Mouse (Mus musculus) hindbrain, embryonic 13.5 days (tissue): ENCODE results near the gene Lmod1. TPM values are rescaled to one million over a fixed set of nuclear protein-coding genes. Genes with fewer than 3 reads are reported as not detected.

ENCODE experiments used
- ATAC-seq: fragments of 200-750 bp; cut with Nextera tagmentation; 2 replicates; pipeline ENCODE4 v1.8.0; 2017; ENCODE audit warnings: moderate TSS enrichment; ENCODE audit not compliant: low FRiP score
- H3K27ac ChIP-seq: fragments of 300-500 bp; sonication (generic); 2 replicates; pipeline ENCODE4 v1.5.1; 2015; ENCODE audit warnings: inconsistent platforms, mild to moderate bottlenecking, moderate library complexity
- H3K27me3 ChIP-seq: fragments of 300-500 bp; sonication (generic); 2 replicates; pipeline ENCODE4 v1.6.1; 2015; ENCODE audit warnings: mild to moderate bottlenecking, inconsistent platforms
- H3K36me3 ChIP-seq: fragments of 300-500 bp; sonication (generic); 2 replicates; pipeline ENCODE4 v1.6.1; 2015; ENCODE audit warnings: mild to moderate bottlenecking, inconsistent platforms
- H3K4me1 ChIP-seq: fragments of 300-500 bp; sonication (generic); replicated peaks from 2 replicates; pipeline ENCODE4 v1.6.1; 2015; ENCODE audit warnings: inconsistent platforms
- H3K4me2 ChIP-seq: fragments of 300-500 bp; sonication (generic); 2 replicates; pipeline ENCODE4 v1.6.1; 2015; ENCODE audit warnings: inconsistent platforms, mild to moderate bottlenecking, moderate library complexity
- H3K4me3 ChIP-seq: fragments of 300-500 bp; sonication (generic); 2 replicates; pipeline ENCODE4 v1.5.1; 2015; ENCODE audit warnings: mild to moderate bottlenecking, inconsistent platforms
- H3K9ac ChIP-seq: fragments of 300-500 bp; sonication (generic); 2 replicates; pipeline ENCODE4 v1.6.1; 2015; ENCODE audit warnings: mild to moderate bottlenecking, inconsistent platforms
- H3K9me3 ChIP-seq: fragments of 300-500 bp; sonication (generic); 2 replicates; pipeline ENCODE4 v1.6.1; 2016; ENCODE audit warnings: inconsistent platforms
- WGBS: fragments of 180-500 bp; shearing (Covaris S2); methylation state at CpG from one replicate; pipeline ENCODE4 v1.1.7; 2015; 5-methylcytosine and 5-hydroxymethylcytosine counted together
- polyA plus RNA-seq: library from polyadenylated mRNA; unstranded; fragments of >200 nt; fragmentation: Nextera tagmentation; extraction: Ambion mirVana; gene quantifications from 2 replicates; pipeline ENCODE4 v1.2.1, GENCODE M21; 2015

Gene Lmod1
- polyA plus RNA-seq, 1 experiment from 2014 or later, result 0.29 TPM

- Histone ChIP-seq H3K27ac (no peak overlapping the region), H3K4me1 (peaks cover 25% of the 10 kb centered on the region), H3K36me3 (no peaks in the 10 kb centered on the region), H3K9me3 (no peaks in the 10 kb centered on the region), H3K4me2 (no peak overlapping the region), H3K4me3 (no peak overlapping the region), H3K9ac (no peak overlapping the region), H3K27me3 (no peaks in the 10 kb centered on the region)
- no peak for ATAC-seq
- WGBS, result 85% methylated on average over 7 of the region's 7 CpGs
Measured at GRCm38 (mm10) chr1:135367005-135367404, 42.4 kb downstream of the Lmod1 start.

GRCm38 (mm10) chr1:135367595-135367994 is 43.0 kb downstream of the Lmod1 start:
- no peak for ATAC-seq
- 76% methylated on average over 8 of the region's 8 CpGs for WGBS
- no peaks in the 10 kb centered on the region for H3K9me3 ChIP-seq
- H3K27ac ChIP-seq, result no peak overlapping the region
- H3K36me3 ChIP-seq, result no peaks in the 10 kb centered on the region
- no peak overlapping the region for H3K4me2 ChIP-seq
- no peak overlapping the region for H3K4me3 ChIP-seq
- H3K4me1 ChIP-seq, result peaks cover 31% of the 10 kb centered on the region
- H3K9ac ChIP-seq, result no peak overlapping the region
- no peaks in the 10 kb centered on the region for H3K27me3 ChIP-seq

GRCm38 (mm10) chr1:135368245-135368644 is 43.6 kb downstream of the Lmod1 start:
- Histone ChIP-seq H3K4me2 (peak overlapping the region; percentile 77), H3K4me1 (peaks cover 38% of the 10 kb centered on the region), H3K9ac (peak overlapping the region; percentile 76), H3K27ac (no peak overlapping the region), H3K4me3 (peak overlapping the region; percentile 43), H3K27me3 (no peaks in the 10 kb centered on the region), H3K9me3 (no peaks in the 10 kb centered on the region), H3K36me3 (no peaks in the 10 kb centered on the region)
- WGBS, result 1% methylated on average over 20 of the region's 20 CpGs
- peak; percentile 61 for ATAC-seq

GRCm38 (mm10) chr1:135368982-135369381 is 44.4 kb downstream of the Lmod1 start:
- Histone ChIP-seq H3K27ac (no peak overlapping the region), H3K4me3 (peak overlapping the region; percentile 43), H3K9me3 (no peaks in the 10 kb centered on the region), H3K36me3 (no peaks in the 10 kb centered on the region), H3K9ac (peak overlapping the region; percentile 76; the same call in 1 of the 2 replicates), H3K27me3 (no peaks in the 10 kb centered on the region), H3K4me1 (peaks cover 44% of the 10 kb centered on the region), H3K4me2 (peak overlapping the region; percentile 77)
- no peak for ATAC-seq
- WGBS, result 10% methylated on average over 14 of the region's 14 CpGs

- no peak overlapping the region for H3K9ac ChIP-seq
- H3K4me2 ChIP-seq, result peak overlapping the region; percentile 77; the same call in 1 of the 2 replicates
- 78% methylated on average over 5 of the region's 5 CpGs for WGBS
- no peaks in the 10 kb centered on the region for H3K27me3 ChIP-seq
- no peak for ATAC-seq
- H3K4me1 ChIP-seq, result peaks cover 48% of the 10 kb centered on the region
- H3K9me3 ChIP-seq, result no peaks in the 10 kb centered on the region
- H3K36me3 ChIP-seq, result no peaks in the 10 kb centered on the region
- H3K27ac ChIP-seq, result no peak overlapping the region
- H3K4me3 ChIP-seq, result no peak overlapping the region
Measured at GRCm38 (mm10) chr1:135369415-135369814, 44.8 kb downstream of the Lmod1 start.

- H3K36me3 ChIP-seq, result no peaks in the 10 kb centered on the region
- WGBS, result 69% methylated on average over 4 of the region's 4 CpGs
- no peak for ATAC-seq
- no peaks in the 10 kb centered on the region for H3K9me3 ChIP-seq
- H3K9ac ChIP-seq, result peak overlapping the region; percentile 58; the same call in 1 of the 2 replicates
- H3K27ac ChIP-seq, result no peak overlapping the region
- H3K4me3 ChIP-seq, result peak overlapping the region; percentile 28
- no peaks in the 10 kb centered on the region for H3K27me3 ChIP-seq
- H3K4me2 ChIP-seq, result peak overlapping the region; percentile 84
- peaks cover 53% of the 10 kb centered on the region for H3K4me1 ChIP-seq
Measured at GRCm38 (mm10) chr1:135373171-135373677, 48.6 kb downstream of the Lmod1 start.

GRCm38 (mm10) chr1:135374175-135374867 is 49.7 kb downstream of the Lmod1 start:
- Histone ChIP-seq H3K9me3 (no peaks in the 10 kb centered on the region), H3K27me3 (no peaks in the 10 kb centered on the region), H3K4me3 (peak overlapping the region; percentile 74), H3K4me2 (peak overlapping the region; percentile 84), H3K27ac (peak overlapping the region; percentile 81), H3K9ac (peak overlapping the region; percentile 92), H3K36me3 (no peaks in the 10 kb centered on the region), H3K4me1 (peaks cover 42% of the 10 kb centered on the region)
- ATAC-seq, result peak; percentile 11; the same call in 1 of the 2 replicates
- WGBS, result 2% methylated on average over 19 of the region's 19 CpGs

- ATAC-seq, result peak; percentile 90
- 2% methylated on average over 31 of the region's 38 CpGs for WGBS
Measured at GRCm38 (mm10) chr1:135374868-135375581, 50.4 kb downstream of the Lmod1 start, which contains the start of gene Shisa4. Gene Shisa4 (minus strand): TSS chr1:135375237.

GRCm38 (mm10) chr1:135378576-135378975 is 54.0 kb downstream of the Lmod1 start:
- Histone ChIP-seq H3K4me1 (peaks cover 26% of the 10 kb centered on the region), H3K4me2 (no peak overlapping the region), H3K36me3 (peaks cover 18% of the 10 kb centered on the region), H3K9ac (no peak overlapping the region), H3K27ac (no peak overlapping the region), H3K4me3 (no peak overlapping the region), H3K27me3 (no peaks in the 10 kb centered on the region), H3K9me3 (no peaks in the 10 kb centered on the region)
- no peak for ATAC-seq
- WGBS, result 72% methylated on average over 9 of the region's 9 CpGs

More at GRCm38 (mm10) chr1:135374868-135375581, 50.4 kb downstream of the Lmod1 start, which contains the start of gene Shisa4:
- Histone ChIP-seq H3K36me3 (no peaks in the 10 kb centered on the region), H3K27ac (peak within 1 kb of the TSS; percentile 81), H3K27me3 (no peaks in the 10 kb centered on the region), H3K4me2 (peak within 1 kb of the TSS; percentile 84), H3K9me3 (no peaks in the 10 kb centered on the region), H3K4me1 (peaks cover 44% of the 10 kb centered on the region), H3K4me3 (peak within 1 kb of the TSS; percentile 74), H3K9ac (peak within 1 kb of the TSS; percentile 92)

- H3K36me3 ChIP-seq, result peaks cover 23% of the 10 kb centered on the region
- H3K27me3 ChIP-seq, result no peaks in the 10 kb centered on the region
- peaks cover 22% of the 10 kb centered on the region for H3K4me1 ChIP-seq
- WGBS, result 75% methylated on average over 2 of the region's 2 CpGs
- no peak for ATAC-seq
- H3K4me3 ChIP-seq, result no peak overlapping the region
- H3K27ac ChIP-seq, result no peak overlapping the region
- no peaks in the 10 kb centered on the region for H3K9me3 ChIP-seq
- no peak overlapping the region for H3K9ac ChIP-seq
- no peak overlapping the region for H3K4me2 ChIP-seq
Measured at GRCm38 (mm10) chr1:135379048-135379447, 54.4 kb downstream of the Lmod1 start.

GRCm38 (mm10) chr1:135380071-135380991 is 55.7 kb downstream of the Lmod1 start:
- H3K27me3 ChIP-seq, result no peaks in the 10 kb centered on the region
- H3K4me2 ChIP-seq, result no peak overlapping the region
- WGBS, result 69% methylated on average over 15 of the region's 15 CpGs
- no peak overlapping the region for H3K4me3 ChIP-seq
- H3K9me3 ChIP-seq, result no peaks in the 10 kb centered on the region
- H3K4me1 ChIP-seq, result peaks cover 12% of the 10 kb centered on the region
- H3K27ac ChIP-seq, result peak overlapping the region; percentile 23
- no peak overlapping the region for H3K9ac ChIP-seq
- peaks cover 35% of the 10 kb centered on the region for H3K36me3 ChIP-seq
- ATAC-seq, result no peak
